Mouse (Mus musculus) liver, embryonic 15.5 days (tissue): ENCODE data around the gene Arsk. TPM values are rescaled to one million over a fixed set of nuclear protein-coding genes. Genes with fewer than 3 reads are reported as not detected.
A peak's percentile ranks its signal among the peaks of the same experiment; 100 is the strongest.

Source experiments
- ATAC-seq: fragments of 200-750 bp; cut with Nextera tagmentation; 2 replicates; pipeline ENCODE4 v1.8.0; 2017; ENCODE audit warnings: moderate number of reproducible peaks, mild to moderate bottlenecking, moderate library complexity; ENCODE audit not compliant: insufficient read depth
- H3K27ac ChIP-seq: fragments of 300-500 bp; sonication (generic); replicated peaks from 2 replicates; pipeline ENCODE4 v1.5.1; 2015; ENCODE audit warnings: mild to moderate bottlenecking, inconsistent platforms
- H3K27me3 ChIP-seq: fragments of 300-500 bp; sonication (generic); 2 replicates; pipeline ENCODE4 v1.6.1; 2015; ENCODE audit warnings: mild to moderate bottlenecking, inconsistent platforms
- H3K36me3 ChIP-seq: fragments of 300-500 bp; sonication (generic); replicated peaks from 2 replicates; pipeline ENCODE4 v1.6.1; 2015; ENCODE audit warnings: moderate library complexity, mild to moderate bottlenecking, inconsistent platforms
- H3K4me1 ChIP-seq: fragments of 300-500 bp; sonication (generic); replicated peaks from 2 replicates; pipeline ENCODE4 v1.6.1; 2015; ENCODE audit warnings: inconsistent platforms
- H3K4me2 ChIP-seq: fragments of 300-500 bp; sonication (generic); 2 replicates; pipeline ENCODE4 v1.6.1; 2015; ENCODE audit warnings: moderate library complexity, mild to moderate bottlenecking, inconsistent platforms
- H3K4me3 ChIP-seq: fragments of 300-500 bp; sonication (generic); replicated peaks from 2 replicates; pipeline ENCODE4 v1.5.1; 2015; ENCODE audit warnings: mild to moderate bottlenecking, inconsistent platforms
- H3K9ac ChIP-seq: fragments of 300-500 bp; sonication (generic); 2 replicates; pipeline ENCODE4 v1.6.1; 2015; ENCODE audit warnings: moderate library complexity, mild to moderate bottlenecking, inconsistent platforms
- H3K9me3 ChIP-seq: fragments of 300-500 bp; sonication (generic); replicated peaks from 2 replicates; pipeline ENCODE4 v1.6.1; 2016; ENCODE audit warnings: inconsistent platforms
- WGBS: fragments of 180-500 bp; shearing (Covaris S2); methylation state at CpG from one replicate; pipeline ENCODE4 v1.1.7; 2015; ENCODE audit warnings: mixed read lengths; ENCODE audit not compliant: insufficient replicate concordance; 5-methylcytosine and 5-hydroxymethylcytosine counted together
- polyA plus RNA-seq: library from polyadenylated mRNA; unstranded; fragments of >200 nt; fragmentation: Nextera tagmentation; extraction: Ambion mirVana; gene quantifications from 2 replicates; pipeline ENCODE4 v1.2.1, GENCODE M21; 2015

Arsk gene
- polyA plus RNA-seq, 1 experiment from 2014 or later: 2.2 TPM

GRCm38 (mm10) chr13:76063548-76063947 is 34.9 kb downstream of the Arsk start:
- no peaks in the 10 kb centered on the region for H3K9me3 ChIP-seq
- 79% methylated on average over 4 of the region's 4 CpGs for WGBS
- H3K4me2 ChIP-seq: no peak overlapping the region
- H3K27me3 ChIP-seq: no peaks in the 10 kb centered on the region
- peaks cover 6% of the 10 kb centered on the region; the same call in 1 of the 2 replicates for H3K36me3 ChIP-seq
- no peak overlapping the region for H3K27ac ChIP-seq
- no peak for ATAC-seq
- H3K4me1 ChIP-seq: no peaks in the 10 kb centered on the region
- no peak overlapping the region for H3K4me3 ChIP-seq
- no peak overlapping the region for H3K9ac ChIP-seq

GRCm38 (mm10) chr13:76062569-76062968 is 35.9 kb downstream of the Arsk start:
- H3K4me3 ChIP-seq: no peak overlapping the region
- no peaks in the 10 kb centered on the region for H3K9me3 ChIP-seq
- ATAC-seq: no peak
- peaks cover 6% of the 10 kb centered on the region; the same call in 1 of the 2 replicates for H3K36me3 ChIP-seq
- no peak overlapping the region for H3K4me2 ChIP-seq
- 81% methylated on average over 3 of the region's 3 CpGs for WGBS
- no peak overlapping the region for H3K9ac ChIP-seq
- H3K27ac ChIP-seq: no peak overlapping the region
- H3K4me1 ChIP-seq: no peaks in the 10 kb centered on the region
- peaks cover 5% of the 10 kb centered on the region for H3K27me3 ChIP-seq

GRCm38 (mm10) chr13:76062126-76062525 is 36.3 kb downstream of the Arsk start:
- no peaks in the 10 kb centered on the region for H3K9me3 ChIP-seq
- no peak overlapping the region for H3K4me2 ChIP-seq
- H3K4me1 ChIP-seq: peaks cover 3% of the 10 kb centered on the region
- H3K4me3 ChIP-seq: no peak overlapping the region
- no peak overlapping the region for H3K9ac ChIP-seq
- H3K27ac ChIP-seq: no peak overlapping the region
- H3K36me3 ChIP-seq: peaks cover 6% of the 10 kb centered on the region; the same call in 1 of the 2 replicates
- 76% methylated on average over 3 of the region's 3 CpGs for WGBS
- peaks cover 10% of the 10 kb centered on the region for H3K27me3 ChIP-seq
- ATAC-seq: no peak

GRCm38 (mm10) chr13:76059591-76059990 is 38.9 kb downstream of the Arsk start:
- Histone ChIP-seq H3K4me3 (no peak overlapping the region), H3K9me3 (no peaks in the 10 kb centered on the region), H3K9ac (no peak overlapping the region), H3K36me3 (peaks cover 2% of the 10 kb centered on the region; the same call in 1 of the 2 replicates), H3K27me3 (peaks cover 28% of the 10 kb centered on the region), H3K27ac (no peak overlapping the region), H3K4me1 (peaks cover 27% of the 10 kb centered on the region), H3K4me2 (no peak overlapping the region)
- WGBS: 74% methylated on average over 4 of the region's 4 CpGs
- ATAC-seq: no peak

- 64% methylated on average over 10 of the region's 10 CpGs for WGBS
- Histone ChIP-seq H3K9me3 (no peaks in the 10 kb centered on the region), H3K4me2 (peak overlapping the region; percentile 100), H3K27me3 (peaks cover 37% of the 10 kb centered on the region), H3K4me1 (peaks cover 34% of the 10 kb centered on the region), H3K9ac (no peak overlapping the region), H3K36me3 (0 out of 2 replicates have a peak, but pooled peaks cover 2% of the 10 kb centered on the region), H3K27ac (no peak overlapping the region), H3K4me3 (peak overlapping the region; percentile 68)
- no peak for ATAC-seq
Measured at GRCm38 (mm10) chr13:76057267-76058069, 41.0 kb downstream of the Arsk start.

GRCm38 (mm10) chr13:76056896-76057266 is 41.6 kb downstream of the Arsk start, which contains the start of gene Gpr150:
Gpr150 (minus strand) TSS chr13:76056996.
- Histone ChIP-seq H3K9me3 (no peaks in the 10 kb centered on the region), H3K36me3 (no peaks in the 10 kb centered on the region), H3K27me3 (peaks cover 37% of the 10 kb centered on the region), H3K4me1 (peaks cover 34% of the 10 kb centered on the region), H3K27ac (peak within 1 kb of the TSS; percentile 78), H3K4me3 (peak within 1 kb of the TSS; percentile 68), H3K4me2 (peak within 1 kb of the TSS; percentile 100), H3K9ac (peak within 1 kb of the TSS; percentile 66)
- WGBS: 22% methylated on average over 10 of the region's 10 CpGs
- ATAC-seq: no peak

GRCm38 (mm10) chr13:76056261-76056724 is 42.2 kb downstream of the Arsk start:
- Histone ChIP-seq H3K4me1 (peaks cover 34% of the 10 kb centered on the region), H3K27me3 (peaks cover 37% of the 10 kb centered on the region), H3K27ac (peak overlapping the region; percentile 78), H3K36me3 (no peaks in the 10 kb centered on the region), H3K9ac (peak overlapping the region; percentile 66), H3K4me3 (peak overlapping the region; percentile 68), H3K4me2 (peak overlapping the region; percentile 100), H3K9me3 (no peaks in the 10 kb centered on the region)
- ATAC-seq: peak; percentile 81
- WGBS: under 1% methylated on average over 34 of the region's 34 CpGs

DNA sequence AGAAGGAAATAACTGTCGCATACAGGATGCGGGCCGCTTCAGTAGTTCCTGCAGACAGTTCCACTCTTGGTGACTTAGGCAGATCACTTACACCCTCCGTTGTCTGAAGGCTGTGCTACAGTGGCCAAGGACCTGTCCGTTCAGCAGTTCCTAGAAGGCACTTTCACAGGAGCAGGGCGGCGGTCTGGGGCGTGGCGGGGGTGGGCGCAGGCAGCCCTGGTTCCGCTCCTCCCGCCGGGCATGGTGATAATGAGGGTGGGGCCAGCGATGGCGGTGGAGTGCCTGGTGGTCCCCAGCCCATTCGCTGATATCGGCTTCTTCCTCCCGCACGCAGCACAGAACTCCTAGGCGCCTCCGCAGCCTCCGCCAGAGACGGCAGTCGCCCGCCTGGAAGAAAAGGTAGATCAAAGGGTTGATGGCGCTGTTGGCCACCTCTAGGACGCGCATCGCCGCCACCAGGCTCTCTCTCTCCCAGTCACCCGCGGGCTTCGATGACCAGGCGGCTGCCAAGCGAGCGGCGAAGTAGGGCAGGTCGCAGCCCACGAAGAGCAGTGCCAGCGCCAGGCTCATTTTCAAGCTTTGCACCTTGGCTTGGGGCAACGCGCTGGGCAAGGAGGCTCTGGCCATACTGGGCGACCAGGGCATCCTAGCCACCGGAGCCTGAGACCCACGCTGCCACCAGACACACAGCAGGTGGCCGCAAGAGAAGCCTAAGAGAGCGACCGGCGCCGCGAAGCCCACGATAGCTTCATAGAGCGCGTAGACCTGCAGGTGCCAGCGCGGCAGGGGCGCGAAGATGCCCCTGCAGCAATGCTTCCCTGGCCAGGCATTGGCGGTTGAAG is 42.8 kb downstream of the Arsk start:
- Histone ChIP-seq H3K4me3 (peak overlapping the region; percentile 68), H3K9me3 (no peaks in the 10 kb centered on the region), H3K27me3 (peaks cover 37% of the 10 kb centered on the region), H3K4me1 (peaks cover 34% of the 10 kb centered on the region), H3K9ac (peak overlapping the region; percentile 66), H3K36me3 (no peaks in the 10 kb centered on the region), H3K27ac (peak overlapping the region; percentile 78), H3K4me2 (peak overlapping the region; percentile 100)
- 2% methylated on average over 59 of the region's 59 CpGs for WGBS
- peak; percentile 90 for ATAC-seq

DNA sequence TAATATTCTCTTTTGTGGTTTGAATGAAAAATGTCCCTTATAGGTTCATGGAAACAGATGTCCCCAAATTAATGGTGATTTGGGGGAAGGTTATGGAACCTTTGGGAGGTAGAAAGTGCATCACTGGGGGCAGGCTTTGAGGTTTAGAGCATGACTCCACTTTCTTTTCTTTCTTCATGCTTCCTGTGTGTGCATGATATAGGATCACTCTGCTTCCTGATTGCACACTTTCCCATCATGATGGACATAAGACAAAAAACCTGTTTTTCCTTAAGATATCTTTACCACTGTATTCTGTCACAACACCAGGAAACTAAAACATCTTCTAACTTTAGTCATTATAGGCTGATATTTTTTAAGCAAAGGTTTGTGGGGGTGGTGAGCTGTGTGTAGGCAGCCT is 53.5 kb downstream of the Arsk start:
- ATAC-seq: no peak
- Histone ChIP-seq H3K9me3 (no peaks in the 10 kb centered on the region), H3K4me3 (no peak overlapping the region), H3K27me3 (no peaks in the 10 kb centered on the region), H3K4me1 (no peaks in the 10 kb centered on the region), H3K36me3 (no peaks in the 10 kb centered on the region), H3K27ac (no peak overlapping the region), H3K4me2 (no peak overlapping the region), H3K9ac (no peak overlapping the region)

DNA sequence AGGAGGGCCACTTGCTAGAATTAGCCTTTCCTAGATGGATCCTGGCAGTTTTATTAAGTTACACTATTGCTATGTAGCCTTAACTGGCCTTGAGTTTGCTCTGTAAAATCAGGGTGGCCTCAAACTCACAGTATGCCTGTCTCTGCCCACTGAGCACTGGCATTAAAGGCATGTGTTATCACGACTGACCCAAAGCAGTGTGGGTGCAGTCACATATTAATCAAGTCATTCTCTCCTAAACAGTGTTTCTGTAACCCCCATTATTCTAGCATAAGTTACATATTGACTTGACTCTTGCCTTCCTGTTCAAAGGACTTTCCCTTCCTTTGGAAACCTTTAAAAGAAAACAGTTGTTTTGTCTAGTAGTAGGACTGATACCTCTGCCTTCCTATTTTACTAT is 56.0 kb downstream of the Arsk start:
- no peaks in the 10 kb centered on the region for H3K27me3 ChIP-seq
- WGBS: 41% methylated on average over 1 of the region's 1 CpGs
- H3K4me3 ChIP-seq: no peak overlapping the region
- H3K9ac ChIP-seq: no peak overlapping the region
- ATAC-seq: no peak
- H3K4me1 ChIP-seq: no peaks in the 10 kb centered on the region
- no peak overlapping the region for H3K27ac ChIP-seq
- H3K36me3 ChIP-seq: no peaks in the 10 kb centered on the region
- H3K9me3 ChIP-seq: no peaks in the 10 kb centered on the region
- no peak overlapping the region for H3K4me2 ChIP-seq

DNA sequence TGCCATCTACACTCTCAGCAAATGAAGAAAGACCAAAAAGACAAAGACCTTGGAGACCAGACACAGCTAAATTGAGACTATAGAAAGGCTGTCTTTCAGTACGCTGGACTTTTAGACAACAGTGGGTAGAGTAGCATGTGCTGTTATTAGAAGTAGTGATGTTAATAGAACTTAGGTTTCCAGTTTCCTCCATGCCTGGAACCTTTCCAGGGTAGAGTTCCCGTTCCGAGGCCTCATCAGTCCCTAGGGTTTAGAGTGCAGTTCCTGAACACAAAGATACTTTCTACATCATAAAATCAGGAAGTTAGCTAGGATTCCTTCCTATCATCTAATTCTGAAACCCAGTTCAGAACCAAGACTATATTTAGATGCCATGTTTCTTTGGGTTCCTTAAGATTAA is 73.9 kb downstream of the Arsk start:
- Histone ChIP-seq H3K4me1 (peaks cover 5% of the 10 kb centered on the region; the same call in 1 of the 2 replicates), H3K27ac (no peak overlapping the region), H3K27me3 (peaks cover 4% of the 10 kb centered on the region; the same call in 1 of the 2 replicates), H3K36me3 (no peaks in the 10 kb centered on the region), H3K9ac (no peak overlapping the region), H3K4me3 (no peak overlapping the region), H3K4me2 (no peak overlapping the region), H3K9me3 (no peaks in the 10 kb centered on the region)
- WGBS: 71% methylated on average over 3 of the region's 3 CpGs
- ATAC-seq: no peak
